Mouse (Mus musculus): ENCODE data around the gene Fam178b. TPM values are rescaled to one million over a fixed set of nuclear protein-coding genes. Genes with fewer than 3 reads are reported as not detected.

The Fam178b gene
- polyA plus RNA-seq, 1 experiment from 2014 or later: 0.59 TPM

- Histone ChIP-seq H3K4me1 (replicated peaks; ENCODE audit: control insufficient read depth, insufficient read depth) (0 out of 2 replicates have a peak, but pooled peaks cover 7% of the 10 kb centered on the region), H3K27me3 (ENCODE audit: control insufficient read depth, insufficient read depth, low read length) (no peaks in the 10 kb centered on the region), H3K4me2 (replicated peaks; ENCODE audit: low read depth) (no peak overlapping the region), H3K9ac (ENCODE audit: low read length) (no peak overlapping the region), H3K9me3 (ENCODE audit: control insufficient read depth, low read length) (no peaks in the 10 kb centered on the region), H3K36me3 (ENCODE audit: control insufficient read depth, insufficient read depth, low read length) (no peaks in the 10 kb centered on the region), H3K27ac (replicated peaks) (no peak overlapping the region), H3K4me3 (ENCODE audit: low read depth, low read length) (no peak overlapping the region)
- ATAC-seq (ENCODE audit: low FRiP score, low TSS enrichment) (no peak), DNase-seq (ENCODE audit: low spot score) (no peak)
- WGBS: 95% methylated on average over 2 of the region's 2 CpGs
- TF ChIP-seq CTCF (IDR thresholded peaks at IDR 0.05; ENCODE audit: low read depth): no peak
- TF ChIP-seq EP300 (optimal IDR thresholded peaks at IDR 0.05): no peak
Measured at GRCm38 (mm10) chr1:36711104-36711503, 28.1 kb upstream of the Fam178b start.

- under 1% methylated on average over 29 of the region's 29 CpGs for WGBS
- Histone ChIP-seq H3K27ac (replicated peaks) (peak within 1 kb of the TSS; percentile 91), H3K4me2 (replicated peaks; ENCODE audit: low read depth) (peak within 1 kb of the TSS; percentile 81), H3K4me1 (replicated peaks; ENCODE audit: control insufficient read depth, insufficient read depth) (0 out of 2 replicates have a peak, but pooled peaks cover 7% of the 10 kb centered on the region), H3K9me3 (ENCODE audit: control insufficient read depth, low read length) (no peaks in the 10 kb centered on the region), H3K27me3 (ENCODE audit: control insufficient read depth, insufficient read depth, low read length) (no peaks in the 10 kb centered on the region), H3K9ac (ENCODE audit: low read length) (peak within 1 kb of the TSS; percentile 94), H3K36me3 (ENCODE audit: control insufficient read depth, insufficient read depth, low read length) (peaks cover 8% of the 10 kb centered on the region; the same call in 1 of the 2 replicates), H3K4me3 (ENCODE audit: low read depth, low read length) (peak within 1 kb of the TSS; percentile 99)
- ATAC-seq (ENCODE audit: low FRiP score, low TSS enrichment): peak; percentile 95
- TF ChIP-seq CTCF (IDR thresholded peaks at IDR 0.05; ENCODE audit: low read depth) (no peak), EP300 (optimal IDR thresholded peaks at IDR 0.05) (no peak)
- DNase-seq (ENCODE audit: low spot score): peak; percentile 99
Measured at GRCm38 (mm10) chr1:36709854-36710280, 26.9 kb upstream of the Fam178b start, which contains the start of gene 4933424G06Rik. Gene 4933424G06Rik, plus strand, starts transcription at chr1:36710149.

- Histone ChIP-seq H3K4me1 (replicated peaks; ENCODE audit: control insufficient read depth, insufficient read depth) (0 out of 2 replicates have a peak, but pooled peaks cover 7% of the 10 kb centered on the region), H3K27me3 (ENCODE audit: control insufficient read depth, insufficient read depth, low read length) (no peaks in the 10 kb centered on the region), H3K4me3 (ENCODE audit: low read depth, low read length) (peak overlapping the region; percentile 99), H3K9ac (ENCODE audit: low read length) (peak overlapping the region; percentile 94), H3K9me3 (ENCODE audit: control insufficient read depth, low read length) (no peaks in the 10 kb centered on the region), H3K4me2 (replicated peaks; ENCODE audit: low read depth) (peak overlapping the region; percentile 81), H3K27ac (replicated peaks) (peak overlapping the region; percentile 91), H3K36me3 (ENCODE audit: control insufficient read depth, insufficient read depth, low read length) (peaks cover 8% of the 10 kb centered on the region; the same call in 1 of the 2 replicates)
- DNase-seq (ENCODE audit: low spot score): peak; percentile 48
- TF ChIP-seq EP300 (optimal IDR thresholded peaks at IDR 0.05): no peak
- peak; percentile 61 for TF ChIP-seq CTCF (IDR thresholded peaks at IDR 0.05; ENCODE audit: low read depth)
- WGBS: under 1% methylated on average over 33 of the region's 33 CpGs
- peak; percentile 64 for ATAC-seq (ENCODE audit: low FRiP score, low TSS enrichment)
Measured at GRCm38 (mm10) chr1:36709055-36709853, 26.3 kb upstream of the Fam178b start.

- DNase-seq (ENCODE audit: low spot score) (peak; percentile 29), ATAC-seq (ENCODE audit: low FRiP score, low TSS enrichment) (peak; percentile 56)
- Histone ChIP-seq H3K27ac (replicated peaks) (peak overlapping the region; percentile 91), H3K4me3 (ENCODE audit: low read depth, low read length) (peak overlapping the region; percentile 99), H3K27me3 (ENCODE audit: control insufficient read depth, insufficient read depth, low read length) (no peaks in the 10 kb centered on the region), H3K4me2 (replicated peaks; ENCODE audit: low read depth) (peak overlapping the region; percentile 81), H3K9me3 (ENCODE audit: control insufficient read depth, low read length) (no peaks in the 10 kb centered on the region), H3K4me1 (replicated peaks; ENCODE audit: control insufficient read depth, insufficient read depth) (0 out of 2 replicates have a peak, but pooled peaks cover 7% of the 10 kb centered on the region), H3K36me3 (ENCODE audit: control insufficient read depth, insufficient read depth, low read length) (peaks cover 13% of the 10 kb centered on the region), H3K9ac (ENCODE audit: low read length) (peak overlapping the region; percentile 94)
- TF ChIP-seq EP300 (optimal IDR thresholded peaks at IDR 0.05): no peak
- TF ChIP-seq CTCF (IDR thresholded peaks at IDR 0.05; ENCODE audit: low read depth): no peak
- WGBS: 50% methylated on average over 1 of the region's 1 CpGs
Measured at GRCm38 (mm10) chr1:36708626-36709025, 25.6 kb upstream of the Fam178b start.

DNA sequence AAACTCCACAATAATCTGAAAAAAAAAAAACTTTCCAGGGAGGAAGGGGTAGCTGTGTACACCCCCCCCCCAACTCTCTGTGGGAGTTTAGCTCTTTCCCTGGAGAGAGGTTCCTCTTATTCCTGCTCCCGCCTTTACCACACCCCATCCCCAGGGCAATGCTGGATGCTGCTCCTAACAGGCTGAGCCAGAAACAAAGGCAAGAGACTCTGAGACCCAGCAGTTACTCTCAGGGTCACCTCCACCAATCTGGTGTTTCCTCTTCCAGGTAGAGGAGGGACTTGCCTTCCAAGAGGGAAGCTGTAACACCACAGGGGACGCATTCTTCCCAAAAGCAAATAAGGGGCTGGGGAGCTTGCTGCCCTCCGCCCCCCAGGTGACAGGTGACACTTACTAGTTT lies 24.8 kb upstream of the Fam178b start:
- Histone ChIP-seq H3K27me3 (ENCODE audit: control insufficient read depth, insufficient read depth, low read length) (no peaks in the 10 kb centered on the region), H3K4me2 (replicated peaks; ENCODE audit: low read depth) (no peak overlapping the region), H3K4me3 (ENCODE audit: low read depth, low read length) (no peak overlapping the region), H3K9ac (ENCODE audit: low read length) (peak overlapping the region; percentile 94; the same call in 1 of the 2 replicates), H3K36me3 (ENCODE audit: control insufficient read depth, insufficient read depth, low read length) (peaks cover 20% of the 10 kb centered on the region), H3K9me3 (ENCODE audit: control insufficient read depth, low read length) (no peaks in the 10 kb centered on the region), H3K4me1 (replicated peaks; ENCODE audit: control insufficient read depth, insufficient read depth) (0 out of 2 replicates have a peak, but pooled peaks cover 7% of the 10 kb centered on the region), H3K27ac (replicated peaks) (no peak overlapping the region)
- no peak for DNase-seq (ENCODE audit: low spot score)
- no peak for ATAC-seq (ENCODE audit: low FRiP score, low TSS enrichment)
- no peak for TF ChIP-seq EP300 (optimal IDR thresholded peaks at IDR 0.05)
- no peak for TF ChIP-seq CTCF (IDR thresholded peaks at IDR 0.05; ENCODE audit: low read depth)
- WGBS: 77% methylated on average over 3 of the region's 3 CpGs

- H3K9ac ChIP-seq (ENCODE audit: low read length): no peak overlapping the region
- H3K9me3 ChIP-seq (ENCODE audit: control insufficient read depth, low read length): no peaks in the 10 kb centered on the region
- TF ChIP-seq EP300 (optimal IDR thresholded peaks at IDR 0.05) (no peak), CTCF (IDR thresholded peaks at IDR 0.05; ENCODE audit: low read depth) (no peak)
- H3K36me3 ChIP-seq (ENCODE audit: control insufficient read depth, insufficient read depth, low read length): peaks cover 23% of the 10 kb centered on the region
- H3K4me3 ChIP-seq (ENCODE audit: low read depth, low read length): no peak overlapping the region
- H3K27ac ChIP-seq (replicated peaks): no peak overlapping the region
- 0 out of 2 replicates have a peak, but pooled peaks cover 7% of the 10 kb centered on the region for H3K4me1 ChIP-seq (replicated peaks; ENCODE audit: control insufficient read depth, insufficient read depth)
- WGBS: 72% methylated on average over 2 of the region's 2 CpGs
- DNase-seq (ENCODE audit: low spot score) (no peak), ATAC-seq (ENCODE audit: low FRiP score, low TSS enrichment) (no peak)
- no peaks in the 10 kb centered on the region for H3K27me3 ChIP-seq (ENCODE audit: control insufficient read depth, insufficient read depth, low read length)
- H3K4me2 ChIP-seq (replicated peaks; ENCODE audit: low read depth): no peak overlapping the region
Measured at GRCm38 (mm10) chr1:36707166-36707565, 24.2 kb upstream of the Fam178b start.
